ENCODE assay signal across 9 mouse cellular contexts in genomic region chr2:179877551-179878215, GRCm38 (mm10).
A peak's percentile ranks its signal among the peaks of the same experiment; 100 is the strongest.
DNase-seq lines count a peak whose midpoint lies in the region; TF ChIP-seq lines count a peak whose summit lies in the region.
"Had no signal": no experiment of that assay in that cellular context is flagged by ENCODE, and none has a peak within 500 bp of the region (broad histone marks: within the 10 kb centered on the region; RNA-seq: fewer than 3 reads in every experiment).

No protein-coding gene starts in this region.

- no peaks in the 10 kb centered on the region for H3K27me3 ChIP-seq in E14TG2a.4 (ENCODE audit: insufficient read depth, low read length)
- H3K27me3 ChIP-seq in splenic B cell, adult 2 months (ENCODE audit: control insufficient read depth, insufficient read depth, low read length, poor library complexity, severe bottlenecking), result no peaks in the 10 kb centered on the region

- TF ChIP-seq CTCF in E14TG2a.4 (conservative IDR thresholded peaks at IDR 0.05; ENCODE audit: low read length), result peak; percentile 75

- no peaks in the 10 kb centered on the region for H3K4me1 ChIP-seq in E14TG2a.4 (replicated peaks; ENCODE audit: low read depth, low read length)
- H3K4me1 ChIP-seq: heart, embryonic 13.5 days; midbrain, embryonic 12.5 days had no signal

- peak; percentile 63 for DNase-seq in layer of hippocampus, adult 11-12 months (ENCODE audit: low spot score)
- no peak for DNase-seq in layer of hippocampus, adult 9-10 months (ENCODE audit: low spot score)
- peak; percentile 70 for DNase-seq in ZHBTc4 (ENCODE audit: low read depth, low spot score)
- DNase-seq in embryo, embryonic 10.5 days (ENCODE audit: low spot score), result peak; percentile 65
- peak; percentile 34 to 64 for DNase-seq in left cerebral cortex, postnatal 10 days (ENCODE audit: extremely low spot score in 1 of 2, low spot score in 2 of 2)
- peak; percentile 55 for DNase-seq in splenic B cell, adult 2 months (ENCODE audit: low read depth, low spot score)

- intact Hi-C loops in left cerebral cortex, postnatal 10 days (cut with DNase I), result loop anchor here (5.0 to 10.0 kb wide), 4 partner anchors 195 to 1370 kb away; partner anchors contain the start of gene Cdh4

- no peak overlapping the region for H3K4me3 ChIP-seq in E14TG2a.4 (replicated peaks; ENCODE audit: low read length)
- H3K4me3 ChIP-seq: heart, embryonic 13.5 days; midbrain, embryonic 12.5 days had no signal

- H3K9me3 ChIP-seq in E14TG2a.4 (ENCODE audit: low read length), result no peaks in the 10 kb centered on the region
- H3K9me3 ChIP-seq: heart, embryonic 13.5 days; midbrain, embryonic 12.5 days had no signal

- H3K36me3 ChIP-seq in E14TG2a.4 (ENCODE audit: insufficient read depth, low read length), result no peaks in the 10 kb centered on the region
- H3K36me3 ChIP-seq in splenic B cell, adult 2 months (ENCODE audit: control insufficient read depth, insufficient read depth, low read length, poor library complexity, severe bottlenecking), result no peaks in the 10 kb centered on the region
- H3K36me3 ChIP-seq: heart, embryonic 13.5 days; midbrain, embryonic 12.5 days had no signal
